Mouse (Mus musculus) monocyte, adult 2 months (primary cell): ENCODE results near the gene Nme9.

ENCODE experiments used
- DNase-seq, 2 experiments: peaks; one replicate each; pipeline ENCODE4 v3.0.0; 2022; ENCODE audit warnings: low spot score in 2 of 2, low read depth in 1 of 2

Gene Nme9

GRCm38 (mm10) chr9:99436182-99437030 is 14.9 kb upstream of the Nme9 start:
- no peak for DNase-seq

GRCm38 (mm10) chr9:99437031-99437764 is 14.1 kb upstream of the Nme9 start, which contains the start of gene Mras:
Gene Mras (minus strand): TSS chr9:99437381.
- DNase-seq, result no peak

- DNase-seq, result no peak
Observed at GRCm38 (mm10) chr9:99437781-99438565, 13.3 kb upstream of the Nme9 start.

- no peak for DNase-seq
Observed at GRCm38 (mm10) chr9:99439064-99439463, 12.2 kb upstream of the Nme9 start.

- no peak for DNase-seq
Observed at GRCm38 (mm10) chr9:99440941-99441340, 10.3 kb upstream of the Nme9 start.

- DNase-seq, result no peak
Observed at GRCm38 (mm10) chr9:99441647-99442433, 9.4 kb upstream of the Nme9 start.

GRCm38 (mm10) chr9:99444590-99445178 is 6.6 kb upstream of the Nme9 start:
- no peak for DNase-seq

GRCm38 (mm10) chr9:99446259-99446658 is 5.0 kb upstream of the Nme9 start:
- DNase-seq, result no peak

- DNase-seq, result no peak
Observed at GRCm38 (mm10) chr9:99447323-99447722, 4.0 kb upstream of the Nme9 start.

- DNase-seq, result no peak
Observed at GRCm38 (mm10) chr9:99449886-99450647, 1.2 kb upstream of the Nme9 start.

GRCm38 (mm10) chr9:99454211-99454610 is 2.9 kb downstream of the Nme9 start:
- DNase-seq, result no peak

GRCm38 (mm10) chr9:99458529-99459208 is 7.4 kb downstream of the Nme9 start:
- peak in 1 of 2 experiments; percentile 32 for DNase-seq

GRCm38 (mm10) chr9:99459730-99460129 is 8.5 kb downstream of the Nme9 start:
- no peak for DNase-seq

- DNase-seq, result no peak
Observed at GRCm38 (mm10) chr9:99464876-99465275, 13.6 kb downstream of the Nme9 start.

GRCm38 (mm10) chr9:99468572-99468971 is 17.3 kb downstream of the Nme9 start:
- DNase-seq, result no peak

- DNase-seq, result no peak
Observed at GRCm38 (mm10) chr9:99469681-99470273, 18.5 kb downstream of the Nme9 start.

GRCm38 (mm10) chr9:99470347-99471092 is 19.2 kb downstream of the Nme9 start:
- no peak for DNase-seq

- no peak for DNase-seq
Observed at GRCm38 (mm10) chr9:99471334-99471733, 20.1 kb downstream of the Nme9 start.
